Mouse (Mus musculus): Measurements from ENCODE around the gene Gm10024. TPM values are rescaled to one million over a fixed set of nuclear protein-coding genes. Genes with fewer than 3 reads are reported as not detected.
"Not testable (repeated sequence)": the region's sequence is repeated elsewhere in the genome, so short reads cannot be mapped to it uniquely, and the experiment has no call there.

Gene Gm10024
- polyA plus RNA-seq, 1 experiment from 2014 or later, result 0.18 TPM

GRCm38 (mm10) chr10:77673765-77674164 lies 37.5 kb upstream of the Gm10024 start:
- Histone ChIP-seq H3K4me2 (replicated peaks; ENCODE audit: low read depth) (no peak overlapping the region), H3K9ac (ENCODE audit: low read length) (no peak overlapping the region), H3K9me3 (ENCODE audit: control insufficient read depth, low read length) (no peaks in the 10 kb centered on the region), H3K4me1 (replicated peaks; ENCODE audit: control insufficient read depth, insufficient read depth) (no peaks in the 10 kb centered on the region), H3K4me3 (ENCODE audit: low read depth, low read length) (no peak overlapping the region), H3K27ac (replicated peaks) (no peak overlapping the region), H3K36me3 (ENCODE audit: control insufficient read depth, insufficient read depth, low read length) (no peaks in the 10 kb centered on the region), H3K27me3 (ENCODE audit: control insufficient read depth, insufficient read depth, low read length) (no peaks in the 10 kb centered on the region; the same call in 1 of the 2 replicates)
- TF ChIP-seq EP300 (optimal IDR thresholded peaks at IDR 0.05) (no peak), CTCF (IDR thresholded peaks at IDR 0.05; ENCODE audit: low read depth) (no peak)
- ATAC-seq (ENCODE audit: low FRiP score, low TSS enrichment), result no peak
- DNase-seq (ENCODE audit: low spot score), result no peak
- 59% methylated on average over 13 of the region's 13 CpGs for WGBS

- no peak for ATAC-seq (ENCODE audit: low FRiP score, low TSS enrichment)
- no peak overlapping the region for H3K27ac ChIP-seq (replicated peaks)
- H3K27me3 ChIP-seq (ENCODE audit: control insufficient read depth, insufficient read depth, low read length), result no peaks in the 10 kb centered on the region; the same call in 1 of the 2 replicates
- H3K4me1 ChIP-seq (replicated peaks; ENCODE audit: control insufficient read depth, insufficient read depth), result no peaks in the 10 kb centered on the region
- WGBS, result under 1% methylated on average over 35 of the region's 35 CpGs
- H3K4me3 ChIP-seq (ENCODE audit: low read depth, low read length), result peak overlapping the region; percentile 14
- no peaks in the 10 kb centered on the region for H3K36me3 ChIP-seq (ENCODE audit: control insufficient read depth, insufficient read depth, low read length)
- 0 out of 2 replicates have a peak overlapping the region, but pooled peaks have one; percentile 13 for H3K9ac ChIP-seq (ENCODE audit: low read length)
- peak overlapping the region; percentile 46 for H3K4me2 ChIP-seq (replicated peaks; ENCODE audit: low read depth)
- H3K9me3 ChIP-seq (ENCODE audit: control insufficient read depth, low read length), result no peaks in the 10 kb centered on the region
- TF ChIP-seq EP300 (optimal IDR thresholded peaks at IDR 0.05) (no peak), CTCF (IDR thresholded peaks at IDR 0.05; ENCODE audit: low read depth) (no peak)
- peak; percentile 27 for DNase-seq (ENCODE audit: low spot score)
These were observed 33.7 kb upstream of the Gm10024 start for GRCm38 (mm10) chr10:77677562-77677961.

- no peaks in the 10 kb centered on the region for H3K4me1 ChIP-seq (replicated peaks; ENCODE audit: control insufficient read depth, insufficient read depth)
- no peak for DNase-seq (ENCODE audit: low spot score)
- H3K4me2 ChIP-seq (replicated peaks; ENCODE audit: low read depth), result no peak overlapping the region
- no peaks in the 10 kb centered on the region for H3K36me3 ChIP-seq (ENCODE audit: control insufficient read depth, insufficient read depth, low read length)
- no peaks in the 10 kb centered on the region for H3K9me3 ChIP-seq (ENCODE audit: control insufficient read depth, low read length)
- ATAC-seq (ENCODE audit: low FRiP score, low TSS enrichment), result no peak
- H3K4me3 ChIP-seq (ENCODE audit: low read depth, low read length), result no peak overlapping the region
- TF ChIP-seq EP300 (optimal IDR thresholded peaks at IDR 0.05) (no peak), CTCF (IDR thresholded peaks at IDR 0.05; ENCODE audit: low read depth) (no peak)
- H3K9ac ChIP-seq (ENCODE audit: low read length), result no peak overlapping the region
- WGBS, result 70% methylated on average over 7 of the region's 7 CpGs
- H3K27ac ChIP-seq (replicated peaks), result no peak overlapping the region
- no peaks in the 10 kb centered on the region; the same call in 1 of the 2 replicates for H3K27me3 ChIP-seq (ENCODE audit: control insufficient read depth, insufficient read depth, low read length)
These were observed 28.3 kb upstream of the Gm10024 start for GRCm38 (mm10) chr10:77682994-77683393.

- no peak overlapping the region for H3K4me3 ChIP-seq (ENCODE audit: low read depth, low read length)
- no peaks in the 10 kb centered on the region for H3K27me3 ChIP-seq (ENCODE audit: control insufficient read depth, insufficient read depth, low read length)
- no peak for ATAC-seq (ENCODE audit: low FRiP score, low TSS enrichment)
- no peak for DNase-seq (ENCODE audit: low spot score)
- no peaks in the 10 kb centered on the region for H3K9me3 ChIP-seq (ENCODE audit: control insufficient read depth, low read length)
- TF ChIP-seq EP300 (optimal IDR thresholded peaks at IDR 0.05), result no peak
- no peak for TF ChIP-seq CTCF (IDR thresholded peaks at IDR 0.05; ENCODE audit: low read depth)
- no peak overlapping the region for H3K4me2 ChIP-seq (replicated peaks; ENCODE audit: low read depth)
- no peaks in the 10 kb centered on the region for H3K36me3 ChIP-seq (ENCODE audit: control insufficient read depth, insufficient read depth, low read length)
- 38% methylated on average over 8 of the region's 8 CpGs for WGBS
- H3K4me1 ChIP-seq (replicated peaks; ENCODE audit: control insufficient read depth, insufficient read depth), result no peaks in the 10 kb centered on the region
- no peak overlapping the region for H3K9ac ChIP-seq (ENCODE audit: low read length)
- H3K27ac ChIP-seq (replicated peaks), result no peak overlapping the region
These were observed 27.1 kb upstream of the Gm10024 start for GRCm38 (mm10) chr10:77684181-77684580.

DNA sequence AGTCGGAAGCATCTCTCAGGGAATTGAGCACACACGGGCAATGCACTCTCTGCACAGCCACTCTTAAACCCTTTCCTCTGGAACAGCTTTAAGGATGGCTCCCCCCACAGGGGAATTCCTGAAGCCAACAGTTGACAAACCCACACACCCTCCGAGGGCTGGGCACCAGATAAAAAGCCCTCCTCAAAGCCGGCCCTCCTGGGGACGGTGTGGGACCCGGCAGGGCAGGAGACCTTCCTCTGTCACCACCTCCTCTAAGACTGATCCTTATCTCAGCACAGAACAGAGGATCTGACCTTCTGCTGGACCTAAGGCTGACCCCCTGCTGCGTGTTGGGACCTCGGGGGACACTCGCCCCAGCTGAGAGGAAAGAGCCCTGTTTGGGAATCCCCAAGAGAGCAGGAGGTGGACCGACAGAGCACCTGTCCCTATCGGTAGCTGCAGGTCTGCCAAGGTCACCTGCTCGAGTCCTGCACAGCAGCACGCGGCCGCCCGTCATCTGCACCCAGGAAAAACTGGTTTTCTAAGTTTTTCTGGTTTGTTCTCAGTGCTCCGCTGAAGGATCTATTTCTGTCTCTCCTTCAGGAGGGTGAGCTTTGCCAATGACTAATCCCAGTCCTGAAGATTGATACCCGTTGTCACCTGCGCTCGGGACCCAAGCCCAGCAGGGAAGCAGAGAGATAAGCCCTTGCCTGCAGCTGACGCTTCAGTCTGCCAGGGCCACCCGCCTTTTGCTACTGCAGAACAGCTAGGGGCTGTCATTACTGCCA lies 25.2 kb upstream of the Gm10024 start, which contains the start of gene Tspear:
Gene Tspear (plus strand): TSS at position 675 of the 770 bp plus-strand sequence.
- H3K4me3 ChIP-seq (ENCODE audit: low read depth, low read length), result no peak within 1 kb of the TSS
- ATAC-seq (ENCODE audit: low FRiP score, low TSS enrichment) (peak; percentile 50; the same call in 1 of the 2 replicates), DNase-seq (ENCODE audit: low spot score) (peak; percentile 47)
- peak within 1 kb of the TSS; percentile 27; the same call in 1 of the 2 replicates for H3K4me2 ChIP-seq (replicated peaks; ENCODE audit: low read depth)
- peak within 1 kb of the TSS; percentile 45; the same call in 1 of the 2 replicates for H3K27ac ChIP-seq (replicated peaks)
- H3K9me3 ChIP-seq (ENCODE audit: control insufficient read depth, low read length), result no peaks in the 10 kb centered on the region
- no peaks in the 10 kb centered on the region for H3K27me3 ChIP-seq (ENCODE audit: control insufficient read depth, insufficient read depth, low read length)
- WGBS, result 6% methylated on average over 22 of the region's 22 CpGs
- no peaks in the 10 kb centered on the region for H3K36me3 ChIP-seq (ENCODE audit: control insufficient read depth, insufficient read depth, low read length)
- H3K9ac ChIP-seq (ENCODE audit: low read length), result no peak within 1 kb of the TSS
- TF ChIP-seq EP300 (optimal IDR thresholded peaks at IDR 0.05) (peak; percentile 39), CTCF (IDR thresholded peaks at IDR 0.05; ENCODE audit: low read depth) (no peak)
- no peaks in the 10 kb centered on the region for H3K4me1 ChIP-seq (replicated peaks; ENCODE audit: control insufficient read depth, insufficient read depth)

DNA sequence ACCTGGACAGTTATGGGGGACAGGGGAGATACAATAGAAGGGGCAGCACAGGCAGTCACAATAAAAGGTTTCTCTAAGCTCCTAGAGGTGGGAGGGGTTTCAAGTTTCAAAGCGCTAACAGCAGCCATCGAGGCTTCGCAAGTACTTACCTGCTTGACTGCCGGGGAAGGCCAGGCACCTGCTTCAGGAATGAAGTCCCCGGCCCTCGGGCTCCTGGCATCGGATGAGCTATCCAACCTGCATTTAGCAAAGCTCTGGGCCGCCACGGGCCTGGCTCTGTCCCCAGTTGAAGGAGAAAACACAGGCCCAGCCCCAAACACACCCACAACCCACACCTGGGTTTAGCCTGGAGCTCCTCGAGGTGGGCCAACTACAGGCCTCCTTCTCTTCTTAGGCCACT lies 24.2 kb upstream of the Gm10024 start:
- H3K9me3 ChIP-seq (ENCODE audit: control insufficient read depth, low read length), result no peaks in the 10 kb centered on the region
- no peaks in the 10 kb centered on the region for H3K4me1 ChIP-seq (replicated peaks; ENCODE audit: control insufficient read depth, insufficient read depth)
- no peak overlapping the region for H3K4me3 ChIP-seq (ENCODE audit: low read depth, low read length)
- H3K36me3 ChIP-seq (ENCODE audit: control insufficient read depth, insufficient read depth, low read length), result no peaks in the 10 kb centered on the region
- no peak overlapping the region for H3K9ac ChIP-seq (ENCODE audit: low read length)
- no peaks in the 10 kb centered on the region for H3K27me3 ChIP-seq (ENCODE audit: control insufficient read depth, insufficient read depth, low read length)
- H3K4me2 ChIP-seq (replicated peaks; ENCODE audit: low read depth), result no peak overlapping the region
- no peak for TF ChIP-seq CTCF (IDR thresholded peaks at IDR 0.05; ENCODE audit: low read depth)
- no peak for TF ChIP-seq EP300 (optimal IDR thresholded peaks at IDR 0.05)
- H3K27ac ChIP-seq (replicated peaks), result peak overlapping the region; percentile 45; the same call in 1 of the 2 replicates
- DNase-seq (ENCODE audit: low spot score) (no peak), ATAC-seq (ENCODE audit: low FRiP score, low TSS enrichment) (no peak)
- WGBS, result 30% methylated on average over 10 of the region's 10 CpGs

- not testable (repeated sequence) for H3K27ac ChIP-seq (replicated peaks); H3K9ac ChIP-seq (ENCODE audit: low read length); H3K4me1 ChIP-seq (replicated peaks; ENCODE audit: control insufficient read depth, insufficient read depth); H3K4me3 ChIP-seq (ENCODE audit: low read depth, low read length); DNase-seq (ENCODE audit: low spot score); H3K9me3 ChIP-seq (ENCODE audit: control insufficient read depth, low read length); ATAC-seq (ENCODE audit: low FRiP score, low TSS enrichment); H3K27me3 ChIP-seq (ENCODE audit: control insufficient read depth, insufficient read depth, low read length); H3K36me3 ChIP-seq (ENCODE audit: control insufficient read depth, insufficient read depth, low read length); H3K4me2 ChIP-seq (replicated peaks; ENCODE audit: low read depth)
- WGBS, result 64% methylated on average over 3 of the region's 3 CpGs
These were observed 20.9 kb upstream of the Gm10024 start, which contains the start of gene Gm19402 for GRCm38 (mm10) chr10:77690356-77690807. TSS of gene Gm19402 (minus strand) at chr10:77690757.

All from stomach, postnatal 0 days (tissue).